Mouse (Mus musculus): Measurements from ENCODE around the gene Rac1. TPM values are rescaled to one million over a fixed set of nuclear protein-coding genes. Genes with fewer than 3 reads are reported as not detected.

The Rac1 gene
- polyA plus RNA-seq, 1 experiment from 2014 or later, result 473 TPM

- Histone ChIP-seq H3K27me3 (ENCODE audit: control insufficient read depth, insufficient read depth, low read length) (no peaks in the 10 kb centered on the region), H3K9ac (no peak overlapping the region), H3K4me1 (replicated peaks; ENCODE audit: control insufficient read depth, insufficient read depth, low read length) (no peaks in the 10 kb centered on the region), H3K4me2 (replicated peaks) (no peak overlapping the region), H3K36me3 (replicated peaks; ENCODE audit: control insufficient read depth, insufficient read depth) (peaks cover 80% of the 10 kb centered on the region), H3K9me3 (ENCODE audit: control insufficient read depth, low read length) (no peaks in the 10 kb centered on the region), H3K4me3 (replicated peaks; ENCODE audit: low read length) (no peak overlapping the region), H3K27ac (no peak overlapping the region)
- DNase-seq (ENCODE audit: low spot score), result no peak
- WGBS, result 94% methylated on average over 3 of the region's 3 CpGs
- ATAC-seq (ENCODE audit: low FRiP score), result no peak
These were observed 56.7 kb downstream of the Rac1 start for GRCm38 (mm10) chr5:143471165-143471546.

GRCm38 (mm10) chr5:143470421-143471164 lies 57.2 kb downstream of the Rac1 start:
- 71% methylated on average over 15 of the region's 15 CpGs for WGBS
- H3K4me3 ChIP-seq (replicated peaks; ENCODE audit: low read length), result no peak overlapping the region
- peaks cover 74% of the 10 kb centered on the region for H3K36me3 ChIP-seq (replicated peaks; ENCODE audit: control insufficient read depth, insufficient read depth)
- peaks cover 4% of the 10 kb centered on the region for H3K4me1 ChIP-seq (replicated peaks; ENCODE audit: control insufficient read depth, insufficient read depth, low read length)
- peak; percentile 45 for DNase-seq (ENCODE audit: low spot score)
- no peak overlapping the region for H3K4me2 ChIP-seq (replicated peaks)
- ATAC-seq (ENCODE audit: low FRiP score), result no peak; the same call in 1 of the 2 replicates
- no peaks in the 10 kb centered on the region for H3K9me3 ChIP-seq (ENCODE audit: control insufficient read depth, low read length)
- no peak overlapping the region for H3K9ac ChIP-seq
- H3K27ac ChIP-seq, result 0 out of 2 replicates have a peak overlapping the region, but pooled peaks have one; percentile 5
- no peaks in the 10 kb centered on the region for H3K27me3 ChIP-seq (ENCODE audit: control insufficient read depth, insufficient read depth, low read length)

- Histone ChIP-seq H3K36me3 (replicated peaks; ENCODE audit: control insufficient read depth, insufficient read depth) (peaks cover 65% of the 10 kb centered on the region), H3K4me1 (replicated peaks; ENCODE audit: control insufficient read depth, insufficient read depth, low read length) (peaks cover 8% of the 10 kb centered on the region), H3K27ac (no peak overlapping the region), H3K9me3 (ENCODE audit: control insufficient read depth, low read length) (no peaks in the 10 kb centered on the region), H3K27me3 (ENCODE audit: control insufficient read depth, insufficient read depth, low read length) (no peaks in the 10 kb centered on the region), H3K4me3 (replicated peaks; ENCODE audit: low read length) (no peak overlapping the region), H3K4me2 (replicated peaks) (no peak overlapping the region), H3K9ac (no peak overlapping the region)
- ATAC-seq (ENCODE audit: low FRiP score), result no peak
- whole genome bisulfite sequencing, result 96% methylated on average over 8 of the region's 8 CpGs
- DNase-seq (ENCODE audit: low spot score), result no peak
These were observed 58.2 kb downstream of the Rac1 start for GRCm38 (mm10) chr5:143469628-143470027.

- Histone ChIP-seq H3K4me2 (replicated peaks) (no peak overlapping the region), H3K36me3 (replicated peaks; ENCODE audit: control insufficient read depth, insufficient read depth) (peaks cover 48% of the 10 kb centered on the region), H3K9me3 (ENCODE audit: control insufficient read depth, low read length) (no peaks in the 10 kb centered on the region), H3K9ac (no peak overlapping the region), H3K4me3 (replicated peaks; ENCODE audit: low read length) (no peak overlapping the region), H3K4me1 (replicated peaks; ENCODE audit: control insufficient read depth, insufficient read depth, low read length) (peaks cover 14% of the 10 kb centered on the region), H3K27ac (no peak overlapping the region), H3K27me3 (ENCODE audit: control insufficient read depth, insufficient read depth, low read length) (no peaks in the 10 kb centered on the region)
- no peak for DNase-seq (ENCODE audit: low spot score)
- no peak for ATAC-seq (ENCODE audit: low FRiP score)
- 96% methylated on average over 6 of the region's 6 CpGs for WGBS
These were observed 59.9 kb downstream of the Rac1 start for GRCm38 (mm10) chr5:143467931-143468330.

GRCm38 (mm10) chr5:143466891-143467669 lies 60.8 kb downstream of the Rac1 start:
- H3K27ac ChIP-seq, result no peak overlapping the region
- H3K4me2 ChIP-seq (replicated peaks), result no peak overlapping the region
- peaks cover 45% of the 10 kb centered on the region for H3K36me3 ChIP-seq (replicated peaks; ENCODE audit: control insufficient read depth, insufficient read depth)
- no peak overlapping the region for H3K4me3 ChIP-seq (replicated peaks; ENCODE audit: low read length)
- WGBS, result 94% methylated on average over 23 of the region's 23 CpGs
- no peaks in the 10 kb centered on the region for H3K27me3 ChIP-seq (ENCODE audit: control insufficient read depth, insufficient read depth, low read length)
- no peaks in the 10 kb centered on the region for H3K9me3 ChIP-seq (ENCODE audit: control insufficient read depth, low read length)
- no peak overlapping the region for H3K9ac ChIP-seq
- ATAC-seq (ENCODE audit: low FRiP score) (no peak), DNase-seq (ENCODE audit: low spot score) (no peak)
- peaks cover 14% of the 10 kb centered on the region for H3K4me1 ChIP-seq (replicated peaks; ENCODE audit: control insufficient read depth, insufficient read depth, low read length)

- Histone ChIP-seq H3K36me3 (replicated peaks; ENCODE audit: control insufficient read depth, insufficient read depth) (peaks cover 31% of the 10 kb centered on the region), H3K9ac (peak overlapping the region; percentile 76), H3K4me2 (replicated peaks) (peak overlapping the region; percentile 80), H3K4me1 (replicated peaks; ENCODE audit: control insufficient read depth, insufficient read depth, low read length) (peaks cover 14% of the 10 kb centered on the region), H3K27ac (peak overlapping the region; percentile 73; the same call in 1 of the 2 replicates), H3K27me3 (ENCODE audit: control insufficient read depth, insufficient read depth, low read length) (no peaks in the 10 kb centered on the region), H3K4me3 (replicated peaks; ENCODE audit: low read length) (peak overlapping the region; percentile 66), H3K9me3 (ENCODE audit: control insufficient read depth, low read length) (no peaks in the 10 kb centered on the region)
- DNase-seq (ENCODE audit: low spot score), result no peak
- no peak for ATAC-seq (ENCODE audit: low FRiP score)
- 40% methylated on average over 23 of the region's 23 CpGs for WGBS
These were observed 62.4 kb downstream of the Rac1 start for GRCm38 (mm10) chr5:143465156-143466085.

GRCm38 (mm10) chr5:143464757-143465118 lies 63.1 kb downstream of the Rac1 start:
- Histone ChIP-seq H3K4me3 (replicated peaks; ENCODE audit: low read length) (peak overlapping the region; percentile 66), H3K4me1 (replicated peaks; ENCODE audit: control insufficient read depth, insufficient read depth, low read length) (peaks cover 14% of the 10 kb centered on the region), H3K4me2 (replicated peaks) (peak overlapping the region; percentile 80), H3K27me3 (ENCODE audit: control insufficient read depth, insufficient read depth, low read length) (no peaks in the 10 kb centered on the region), H3K36me3 (replicated peaks; ENCODE audit: control insufficient read depth, insufficient read depth) (peaks cover 26% of the 10 kb centered on the region), H3K9me3 (ENCODE audit: control insufficient read depth, low read length) (no peaks in the 10 kb centered on the region), H3K27ac (peak overlapping the region; percentile 73), H3K9ac (peak overlapping the region; percentile 76)
- ATAC-seq (ENCODE audit: low FRiP score) (peak; percentile 74), DNase-seq (ENCODE audit: low spot score) (no peak)
- under 1% methylated on average over 20 of the region's 20 CpGs for WGBS

GRCm38 (mm10) chr5:143464100-143464756 lies 63.6 kb downstream of the Rac1 start, which contains the start of gene Daglb:
Gene Daglb, plus strand, starts transcription at chr5:143464584.
- DNase-seq (ENCODE audit: low spot score) (peak; percentile 92), ATAC-seq (ENCODE audit: low FRiP score) (peak; percentile 97)
- H3K27ac ChIP-seq, result peak within 1 kb of the TSS; percentile 73
- peaks cover 14% of the 10 kb centered on the region for H3K4me1 ChIP-seq (replicated peaks; ENCODE audit: control insufficient read depth, insufficient read depth, low read length)
- peak within 1 kb of the TSS; percentile 80 for H3K4me2 ChIP-seq (replicated peaks)
- 3% methylated on average over 43 of the region's 43 CpGs for WGBS
- H3K9ac ChIP-seq, result peak within 1 kb of the TSS; percentile 76
- H3K4me3 ChIP-seq (replicated peaks; ENCODE audit: low read length), result peak within 1 kb of the TSS; percentile 66
- peaks cover 21% of the 10 kb centered on the region for H3K36me3 ChIP-seq (replicated peaks; ENCODE audit: control insufficient read depth, insufficient read depth)
- no peaks in the 10 kb centered on the region for H3K9me3 ChIP-seq (ENCODE audit: control insufficient read depth, low read length)
- H3K27me3 ChIP-seq (ENCODE audit: control insufficient read depth, insufficient read depth, low read length), result no peaks in the 10 kb centered on the region

All from hindbrain, embryonic 14.5 days (tissue).